Mouse (Mus musculus) myocyte (in vitro differentiated cells): ENCODE data around the gene Ggt5. TPM values are rescaled to one million over a fixed set of nuclear protein-coding genes. Genes with fewer than 3 reads are reported as not detected.

Experiments used
- H3K27me3 ChIP-seq: one replicate; pipeline ENCODE4 v1.6.1; 2011; ENCODE audit not compliant: control insufficient read depth, insufficient read depth, insufficient read length
- H3K36me3 ChIP-seq: one replicate; pipeline ENCODE4 v1.6.1; 2011; ENCODE audit not compliant: control insufficient read depth, insufficient read depth
- H3K4me2 ChIP-seq: one replicate; pipeline ENCODE4 v1.6.1; 2011; ENCODE audit warnings: low read depth, control low read depth
- H3K4me3 ChIP-seq: one replicate; pipeline ENCODE4 v1.5.1; 2011; ENCODE audit warnings: mild to moderate bottlenecking, control low read depth, moderate library complexity
- H3K79me2 ChIP-seq: one replicate; pipeline ENCODE4 v1.6.1; 2011; ENCODE audit not compliant: control insufficient read depth, insufficient read depth
- H3ac ChIP-seq: one replicate; pipeline ENCODE4 v1.6.1; 2011; ENCODE audit not compliant: control insufficient read depth, insufficient read length
- CEBPB ChIP-seq: IDR thresholded peaks from 2 replicates; pipeline ENCODE4 v1.6.1; 2011; ENCODE audit warnings: mild to moderate bottlenecking, moderate library complexity; ENCODE audit not compliant: poor library complexity, insufficient read depth, severe bottlenecking
- E2F4 ChIP-seq: IDR thresholded peaks from one replicate; pipeline ENCODE4 v1.6.1; 2011; ENCODE audit warnings: mild to moderate bottlenecking, control low read depth, moderate library complexity; ENCODE audit not compliant: insufficient read depth
- MAX ChIP-seq: IDR thresholded peaks from one replicate; pipeline ENCODE4 v1.6.1; 2011; ENCODE audit warnings: low read depth, mild to moderate bottlenecking, control low read depth
- MYOD1 ChIP-seq, 3 experiments: IDR thresholded peaks; one replicate each; pipeline ENCODE4 v1.6.1; 2011; ENCODE audit warnings: control low read depth in 2 of 3, low read depth in 2 of 3, mild to moderate bottlenecking in 2 of 3, moderate library complexity in 1 of 3; ENCODE audit not compliant: insufficient read length in 2 of 3, control insufficient read depth in 1 of 3
- MYOG ChIP-seq, 3 experiments: IDR thresholded peaks; one replicate each; pipeline ENCODE4 v1.6.1; 2011; ENCODE audit warnings: control low read depth in 2 of 3, low read depth in 2 of 3, mild to moderate bottlenecking in 2 of 3; ENCODE audit not compliant: insufficient read length in 2 of 3, control insufficient read depth in 1 of 3, insufficient read depth in 1 of 3
- POLR2A ChIP-seq: IDR thresholded peaks from one replicate; pipeline ENCODE4 v1.6.1; 2011; ENCODE audit warnings: low read depth, mild to moderate bottlenecking, control low read depth, moderate library complexity; ENCODE audit not compliant: insufficient read length
- POLR2AphosphoS2 ChIP-seq: IDR thresholded peaks from one replicate; pipeline ENCODE4 v1.6.1; 2011; ENCODE audit warnings: low read depth, control low read depth; ENCODE audit not compliant: insufficient read length
- REST ChIP-seq: IDR thresholded peaks from one replicate; pipeline ENCODE4 v1.6.1; 2011; ENCODE audit warnings: mild to moderate bottlenecking, control low read depth, moderate library complexity; ENCODE audit not compliant: insufficient read depth, insufficient read length
- SRF ChIP-seq: IDR thresholded peaks from one replicate; pipeline ENCODE4 v1.6.1; 2011; ENCODE audit warnings: low read depth; ENCODE audit not compliant: control insufficient read depth, insufficient read length
- TCF12 ChIP-seq: IDR thresholded peaks from one replicate; pipeline ENCODE4 v1.6.1; 2011; ENCODE audit warnings: mild to moderate bottlenecking, control low read depth; ENCODE audit not compliant: poor library complexity, insufficient read depth, severe bottlenecking
- TCF3 ChIP-seq: IDR thresholded peaks from one replicate; pipeline ENCODE4 v1.6.1; 2011; ENCODE audit warnings: low read depth, control low read depth; ENCODE audit not compliant: insufficient read length
- USF1 ChIP-seq: IDR thresholded peaks from one replicate; pipeline ENCODE4 v1.6.1; 2011; ENCODE audit warnings: low read depth, mild to moderate bottlenecking, control low read depth, moderate library complexity
- polyA plus RNA-seq: library from polyadenylated mRNA; unstranded; fragments of >200 nt; fragmentation: generic; extraction: Trizol; gene quantifications from one replicate; pipeline ENCODE4 v1.2.1, GENCODE M21; 2012; ENCODE audit warnings: missing spikeins

Gene Ggt5
- polyA plus RNA-seq, 1 experiment, result 0.22 TPM

DNA sequence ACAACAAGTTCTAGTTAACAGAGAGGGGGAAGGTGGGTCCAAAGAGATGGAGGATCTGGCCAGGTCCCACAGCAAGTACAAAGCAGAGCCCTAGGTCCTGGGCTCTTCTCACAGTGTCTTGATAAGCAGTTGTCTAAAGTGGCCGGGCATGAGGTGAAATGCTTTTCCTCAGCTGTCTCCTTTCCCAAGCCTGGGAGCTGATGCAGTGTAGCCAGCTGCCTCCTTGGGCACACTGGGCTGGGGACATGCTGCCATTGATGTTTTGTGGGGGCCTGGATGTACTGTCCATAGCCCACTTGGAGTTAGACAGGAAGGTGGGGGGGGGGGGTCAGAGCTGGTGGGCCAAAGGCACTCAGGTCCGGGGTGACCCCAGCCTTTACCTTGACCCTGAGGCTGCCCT, 37.0 kb upstream of the Ggt5 start:
- H3K79me2 ChIP-seq, result no peaks in the 10 kb centered on the region
- no peak overlapping the region for H3K4me2 ChIP-seq
- TF ChIP-seq POLR2A, result no peak
- TF ChIP-seq MAX, result no peak
- peak in 2 of 3 experiments; percentile 21 to 60 for TF ChIP-seq MYOG (IDR thresholded peaks at IDR 0.05; ENCODE audit: control insufficient read depth in 1 of 3, insufficient read depth in 1 of 3, insufficient read length in 2 of 3, low read depth in 2 of 3)
- TF ChIP-seq REST, result no peak
- no peak for TF ChIP-seq E2F4
- TF ChIP-seq TCF3, result no peak
- peak in 1 of 3 experiments; percentile 44 for TF ChIP-seq MYOD1 (IDR thresholded peaks at IDR 0.05; ENCODE audit: control insufficient read depth in 1 of 3, insufficient read length in 2 of 3, low read depth in 2 of 3)
- TF ChIP-seq SRF, result no peak
- no peak overlapping the region for H3K4me3 ChIP-seq
- no peaks in the 10 kb centered on the region for H3K36me3 ChIP-seq
- H3ac ChIP-seq, result no peak overlapping the region
- no peaks in the 10 kb centered on the region for H3K27me3 ChIP-seq

DNA sequence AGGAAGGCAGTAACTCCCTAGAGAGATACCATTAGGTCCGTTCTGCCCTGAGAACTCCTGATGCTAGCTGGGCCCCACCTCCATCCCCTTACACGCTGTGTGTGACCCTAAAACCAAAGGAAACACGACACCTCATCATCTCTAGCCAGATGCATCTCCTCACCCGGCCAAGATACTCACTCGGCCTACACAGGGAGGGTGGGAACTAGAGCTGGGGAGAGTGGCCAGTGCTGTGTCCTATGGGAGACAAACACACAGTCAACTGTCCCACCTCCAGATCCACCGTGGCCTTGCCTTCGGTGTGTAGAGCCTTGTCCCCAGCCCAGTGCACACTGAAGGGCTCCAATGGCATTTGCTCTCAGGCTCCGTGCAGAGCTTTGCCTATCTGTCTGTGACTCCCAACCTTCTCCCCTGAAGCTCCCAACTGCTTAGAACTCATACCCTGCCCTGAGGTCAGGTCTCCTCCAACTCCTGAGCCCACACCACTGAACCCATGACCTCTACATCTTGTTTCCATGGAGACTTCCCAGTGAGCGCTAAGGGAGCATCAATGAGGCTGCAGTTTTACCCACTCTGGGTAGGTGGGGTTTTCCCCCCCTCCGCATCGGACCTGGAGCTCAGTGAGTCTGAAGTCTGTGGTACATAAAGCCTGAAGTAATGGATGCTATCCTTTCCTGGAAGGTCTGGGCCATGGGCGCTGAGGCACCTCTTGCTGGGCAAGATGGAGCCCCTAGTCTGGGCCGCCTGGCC, 36.3 kb upstream of the Ggt5 start:
- H3K36me3 ChIP-seq, result no peaks in the 10 kb centered on the region
- H3K4me3 ChIP-seq, result no peak overlapping the region
- H3ac ChIP-seq, result no peak overlapping the region
- H3K27me3 ChIP-seq, result no peaks in the 10 kb centered on the region
- TF ChIP-seq POLR2A (no peak), MAX (no peak), MYOG (IDR thresholded peaks at IDR 0.05; ENCODE audit: control insufficient read depth in 1 of 3, insufficient read depth in 1 of 3, insufficient read length in 2 of 3, low read depth in 2 of 3) (no peak), REST (no peak), USF1 (no peak), TCF3 (no peak), CEBPB (no peak), E2F4 (no peak), TCF12 (no peak), POLR2AphosphoS2 (no peak), SRF (no peak), MYOD1 (IDR thresholded peaks at IDR 0.05; ENCODE audit: control insufficient read depth in 1 of 3, insufficient read length in 2 of 3, low read depth in 2 of 3) (no peak)
- no peaks in the 10 kb centered on the region for H3K79me2 ChIP-seq
- H3K4me2 ChIP-seq, result no peak overlapping the region

DNA sequence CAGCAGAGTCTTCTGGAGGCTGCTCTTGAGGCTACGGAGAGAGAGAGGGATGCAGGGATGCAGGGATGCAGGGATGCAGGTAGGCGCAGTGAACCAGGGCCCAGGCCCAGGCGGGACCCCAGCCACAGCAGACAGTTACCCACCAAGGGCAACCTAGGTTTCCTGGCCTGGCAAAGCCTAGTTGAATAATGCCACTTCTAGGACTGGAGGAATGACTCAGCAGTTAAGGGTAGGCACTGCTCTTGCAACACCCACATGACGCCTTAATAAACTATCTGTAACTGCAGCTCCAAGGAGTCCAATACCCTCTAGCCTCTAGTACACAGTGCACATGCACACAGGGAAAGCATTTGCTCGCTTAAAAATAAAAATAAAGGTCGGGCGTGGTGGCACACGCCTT, 35.0 kb upstream of the Ggt5 start:
- no peaks in the 10 kb centered on the region for H3K27me3 ChIP-seq
- TF ChIP-seq MYOD1 (IDR thresholded peaks at IDR 0.05; ENCODE audit: control insufficient read depth in 1 of 3, insufficient read length in 2 of 3, low read depth in 2 of 3) (no peak), POLR2A (no peak), POLR2AphosphoS2 (no peak), TCF3 (no peak), CEBPB (no peak), USF1 (no peak), REST (no peak), MAX (no peak), E2F4 (no peak), SRF (no peak), TCF12 (no peak), MYOG (IDR thresholded peaks at IDR 0.05; ENCODE audit: control insufficient read depth in 1 of 3, insufficient read depth in 1 of 3, insufficient read length in 2 of 3, low read depth in 2 of 3) (no peak)

DNA sequence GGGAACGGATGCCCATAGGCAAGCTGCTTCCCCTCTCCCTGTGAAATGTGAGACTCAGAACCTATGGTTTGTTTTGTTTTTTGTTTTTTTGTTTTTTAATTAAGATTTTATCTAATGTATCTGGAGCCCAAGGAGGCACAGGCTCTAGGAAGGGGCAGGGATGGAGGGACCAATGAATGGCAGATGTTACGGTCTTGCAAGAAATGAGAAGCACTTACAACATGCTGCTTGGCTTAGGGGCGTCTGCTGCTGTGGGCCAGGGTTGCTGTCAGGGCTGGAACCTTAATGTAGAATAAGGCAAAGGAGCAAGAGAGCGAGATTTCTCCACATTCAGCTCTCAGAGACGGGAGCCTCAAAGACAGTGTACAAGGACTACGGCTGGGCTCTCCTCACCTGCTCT, 33.6 kb upstream of the Ggt5 start:
- no peaks in the 10 kb centered on the region for H3K27me3 ChIP-seq

More for the DNA sequence above, 35.0 kb upstream of the Ggt5 start:
- Histone ChIP-seq H3K36me3 (no peaks in the 10 kb centered on the region), H3ac (no peak overlapping the region), H3K4me3 (no peak overlapping the region), H3K79me2 (no peaks in the 10 kb centered on the region), H3K4me2 (no peak overlapping the region)

DNA sequence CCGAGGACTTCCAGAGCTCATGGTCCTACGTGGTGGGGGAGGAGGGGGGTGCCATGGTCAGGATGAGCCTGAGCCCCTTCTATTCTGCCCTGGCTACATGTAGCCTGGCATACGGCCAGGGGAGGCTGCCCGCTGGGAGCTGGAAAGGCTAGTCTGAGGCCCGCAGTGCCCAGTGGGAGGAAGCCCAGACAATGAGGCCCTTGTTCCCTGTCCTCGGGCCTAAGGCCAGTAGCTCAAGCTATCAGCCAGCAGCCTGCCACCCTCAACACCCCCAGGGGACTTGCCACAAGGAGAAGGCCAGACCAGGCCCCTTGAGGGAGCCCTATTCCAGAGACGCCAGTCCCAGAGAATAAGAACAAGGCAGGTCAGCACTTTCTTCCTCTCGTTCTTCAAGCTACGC, 33.1 kb upstream of the Ggt5 start:
- Histone ChIP-seq H3K36me3 (no peaks in the 10 kb centered on the region), H3K27me3 (no peaks in the 10 kb centered on the region), H3ac (no peak overlapping the region), H3K4me3 (no peak overlapping the region), H3K4me2 (no peak overlapping the region), H3K79me2 (no peaks in the 10 kb centered on the region)
- TF ChIP-seq TCF12, result no peak
- TF ChIP-seq E2F4, result no peak
- TF ChIP-seq REST, result no peak
- TF ChIP-seq MYOG (IDR thresholded peaks at IDR 0.05; ENCODE audit: control insufficient read depth in 1 of 3, insufficient read depth in 1 of 3, insufficient read length in 2 of 3, low read depth in 2 of 3), result no peak
- no peak for TF ChIP-seq MYOD1 (IDR thresholded peaks at IDR 0.05; ENCODE audit: control insufficient read depth in 1 of 3, insufficient read length in 2 of 3, low read depth in 2 of 3)

More for the DNA sequence above, 33.6 kb upstream of the Ggt5 start:
- Histone ChIP-seq H3K79me2 (no peaks in the 10 kb centered on the region), H3K36me3 (no peaks in the 10 kb centered on the region), H3K4me2 (no peak overlapping the region), H3K4me3 (no peak overlapping the region), H3ac (no peak overlapping the region)
- TF ChIP-seq TCF12 (no peak), MYOD1 (IDR thresholded peaks at IDR 0.05; ENCODE audit: control insufficient read depth in 1 of 3, insufficient read length in 2 of 3, low read depth in 2 of 3) (no peak), E2F4 (no peak)
